Mouse (Mus musculus) MEL (cell line): Measurements from ENCODE around the gene Loxl3. TPM values are rescaled to one million over a fixed set of nuclear protein-coding genes. Genes with fewer than 3 reads are reported as not detected.
A peak's percentile ranks its signal among the peaks of the same experiment; 100 is the strongest.

Experiments used
- DNase-seq: peaks from one replicate; pipeline ENCODE4 v3.0.0; 2011; ENCODE audit warnings: low read depth, low spot score
- H3K27ac ChIP-seq: 2 replicates; pipeline ENCODE4 v1.5.1; 2012; ENCODE audit warnings: low read depth, mild to moderate bottlenecking, control low read depth, low read length, moderate library complexity; ENCODE audit not compliant: control insufficient read depth
- H3K27me3 ChIP-seq, 2 experiments: fragments of 150-350 bp in 1 of 2; sonication (generic) in 1 of 2; 2 replicates each; pipeline ENCODE4 v1.6.1; 2012; ENCODE audit warnings: low read length in 2 of 2, mild to moderate bottlenecking in 2 of 2, improper control_type of control experiment in 1 of 2, moderate library complexity in 1 of 2; ENCODE audit not compliant: insufficient read depth in 2 of 2, control insufficient read depth in 1 of 2
- H3K36me3 ChIP-seq, 2 experiments: 2 replicates each; pipeline ENCODE4 v1.6.1; 2012 to 2014; ENCODE audit warnings: low read length in 2 of 2, improper control_type of control experiment in 1 of 2, inconsistent platforms in 1 of 2, mild to moderate bottlenecking in 1 of 2; ENCODE audit not compliant: insufficient read depth in 2 of 2, control insufficient read depth in 1 of 2
- H3K4me1 ChIP-seq, 2 experiments: fragments of 150-350 bp in 1 of 2; sonication (generic) in 1 of 2; 2 replicates each; pipeline ENCODE4 v1.6.1; 2012; ENCODE audit warnings: low read length in 2 of 2, improper control_type of control experiment in 1 of 2, mild to moderate bottlenecking in 1 of 2; ENCODE audit not compliant: insufficient read depth in 2 of 2, control insufficient read depth in 1 of 2
- H3K4me3 ChIP-seq, 2 experiments: fragments of 150-350 bp in 1 of 2; sonication (generic) in 1 of 2; 2 replicates each; pipeline ENCODE4 v1.5.1; 2012; ENCODE audit warnings: low read depth in 2 of 2, low read length in 2 of 2, mild to moderate bottlenecking in 2 of 2, moderate library complexity in 2 of 2, control low read depth in 1 of 2, improper control_type of control experiment in 1 of 2; ENCODE audit not compliant: control insufficient read depth in 1 of 2, insufficient read depth in 1 of 2
- H3K79me2 ChIP-seq: 2 replicates; pipeline ENCODE4 v1.6.1; 2012; ENCODE audit warnings: mild to moderate bottlenecking, low read length, moderate library complexity; ENCODE audit not compliant: control insufficient read depth, poor library complexity, insufficient read depth
- H3K9ac ChIP-seq: 2 replicates; pipeline ENCODE4 v1.6.1; 2012; ENCODE audit warnings: low read depth, mild to moderate bottlenecking, control low read depth, low read length, moderate library complexity; ENCODE audit not compliant: control insufficient read depth, poor library complexity, severe bottlenecking
- H3K9me3 ChIP-seq: fragments of 150-350 bp; sonication (generic); replicated peaks from 2 replicates; pipeline ENCODE4 v1.6.1; 2012; ENCODE audit warnings: mild to moderate bottlenecking, low read length, improper control_type of control experiment, moderate library complexity; ENCODE audit not compliant: insufficient read depth
- CHD1 ChIP-seq: IDR thresholded peaks from 2 replicates; pipeline ENCODE4 v1.6.1; 2012; ENCODE audit warnings: low read depth, mild to moderate bottlenecking, inconsistent platforms, low read length, improper control_type of control experiment
- CHD2 ChIP-seq: IDR thresholded peaks from 2 replicates; pipeline ENCODE4 v1.6.1; 2011; ENCODE audit warnings: low read length, improper control_type of control experiment
- CTCF ChIP-seq, 3 experiments: IDR thresholded peaks in 2 of 3; conservative IDR thresholded peaks in 1 of 3; 2 replicates each; pipeline ENCODE4 v1.5.1; 2011 to 2012; ENCODE audit warnings: low read length in 3 of 3, low read depth in 2 of 3, mild to moderate bottlenecking in 2 of 3, improper control_type of control experiment in 1 of 3, inconsistent platforms in 1 of 3, mixed read lengths in 1 of 3, moderate library complexity in 1 of 3; ENCODE audit not compliant: control insufficient read depth in 1 of 3, insufficient read depth in 1 of 3, poor library complexity in 1 of 3, severe bottlenecking in 1 of 3
- E2F4 ChIP-seq: IDR thresholded peaks from 2 replicates; pipeline ENCODE4 v1.6.1; 2011; ENCODE audit warnings: low read depth, low read length, improper control_type of control experiment, borderline replicate concordance
- ELF1 ChIP-seq: IDR thresholded peaks from 2 replicates; pipeline ENCODE4 v1.6.1; 2014; ENCODE audit warnings: low read depth, mild to moderate bottlenecking, inconsistent platforms, low read length, improper control_type of control experiment, moderate library complexity
- EP300 ChIP-seq, 2 experiments: IDR thresholded peaks; 2 replicates each; pipeline ENCODE4 v1.6.1; 2011; ENCODE audit warnings: improper control_type of control experiment in 2 of 2, low read length in 2 of 2, low read depth in 1 of 2, mild to moderate bottlenecking in 1 of 2
- GABPA ChIP-seq: IDR thresholded peaks from 2 replicates; pipeline ENCODE4 v1.6.1; 2012; ENCODE audit warnings: low read depth, mild to moderate bottlenecking, inconsistent platforms, low read length, improper control_type of control experiment, moderate library complexity
- GATA1 ChIP-seq: IDR thresholded peaks from 2 replicates; pipeline ENCODE4 v1.6.1; 2011; ENCODE audit warnings: low read depth, low read length, improper control_type of control experiment
- JUND ChIP-seq: IDR thresholded peaks from 2 replicates; pipeline ENCODE4 v1.6.1; 2011; ENCODE audit warnings: low read depth, mild to moderate bottlenecking, improper control_type of control experiment, low read length
- KAT2A ChIP-seq: conservative IDR thresholded peaks from 2 replicates; pipeline ENCODE4 v1.6.1; 2012; ENCODE audit warnings: low read depth, low read length, improper control_type of control experiment, inconsistent platforms
- MEF2A ChIP-seq: IDR thresholded peaks from 2 replicates; pipeline ENCODE4 v1.6.1; 2014; ENCODE audit warnings: low read depth, mild to moderate bottlenecking, inconsistent platforms, low read length, improper control_type of control experiment; ENCODE audit not compliant: poor library complexity, insufficient replicate concordance, severe bottlenecking; ENCODE audit errors: extremely low read depth
- MXI1 ChIP-seq: IDR thresholded peaks from 2 replicates; pipeline ENCODE4 v1.6.1; 2011; ENCODE audit warnings: mild to moderate bottlenecking, low read depth, low read length, improper control_type of control experiment
- MYB ChIP-seq: IDR thresholded peaks from 2 replicates; pipeline ENCODE4 v1.6.1; 2011; ENCODE audit warnings: mild to moderate bottlenecking, low read depth, low read length, improper control_type of control experiment
- NRF1 ChIP-seq: IDR thresholded peaks from 2 replicates; pipeline ENCODE4 v1.6.1; 2014; ENCODE audit warnings: low read depth, mild to moderate bottlenecking, inconsistent platforms, low read length, improper control_type of control experiment, moderate library complexity; ENCODE audit not compliant: poor library complexity, insufficient read depth, severe bottlenecking
- POLR2A ChIP-seq, 2 experiments: IDR thresholded peaks; 2 replicates each; pipeline ENCODE4 v1.6.1; 2011 to 2012; ENCODE audit warnings: low read length in 2 of 2, mild to moderate bottlenecking in 2 of 2, control low read depth in 1 of 2, improper control_type of control experiment in 1 of 2, low read depth in 1 of 2, moderate library complexity in 1 of 2; ENCODE audit not compliant: control insufficient read depth in 1 of 2, insufficient read depth in 1 of 2, poor library complexity in 1 of 2
- POLR2AphosphoS5 ChIP-seq: IDR thresholded peaks from 2 replicates; pipeline ENCODE4 v1.6.1; 2012; ENCODE audit warnings: low read depth, borderline replicate concordance, mild to moderate bottlenecking, inconsistent platforms, low read length, moderate library complexity, mixed read lengths
- RCOR1 ChIP-seq: IDR thresholded peaks from 2 replicates; pipeline ENCODE4 v1.6.1; 2012; ENCODE audit warnings: low read depth, mild to moderate bottlenecking, inconsistent platforms, low read length, improper control_type of control experiment
- SIN3A ChIP-seq: IDR thresholded peaks from 2 replicates; pipeline ENCODE4 v1.6.1; 2012; ENCODE audit warnings: low read length, improper control_type of control experiment, inconsistent platforms
- SMC3 ChIP-seq: IDR thresholded peaks from 2 replicates; pipeline ENCODE4 v1.6.1; 2011; ENCODE audit warnings: low read depth, low read length, improper control_type of control experiment
- TBP ChIP-seq: IDR thresholded peaks from 2 replicates; pipeline ENCODE4 v1.8.0; 2011; ENCODE audit warnings: low read depth, low read length, improper control_type of control experiment
- UBTF ChIP-seq: IDR thresholded peaks from 2 replicates; pipeline ENCODE4 v1.6.1; 2012; ENCODE audit warnings: low read depth, mild to moderate bottlenecking, inconsistent platforms, low read length, improper control_type of control experiment, moderate library complexity, borderline replicate concordance; ENCODE audit not compliant: insufficient read depth
- ZC3H11A ChIP-seq: IDR thresholded peaks from 2 replicates; pipeline ENCODE4 v1.6.1; 2012; ENCODE audit warnings: low read depth, mild to moderate bottlenecking, inconsistent platforms, low read length, improper control_type of control experiment
- ZMIZ1 ChIP-seq: IDR thresholded peaks from 2 replicates; pipeline ENCODE4 v1.6.1; 2012; ENCODE audit warnings: low read depth, mild to moderate bottlenecking, inconsistent platforms, low read length, improper control_type of control experiment, moderate library complexity
- ZNF384 ChIP-seq: IDR thresholded peaks from 2 replicates; pipeline ENCODE4 v1.6.1; 2012; ENCODE audit warnings: low read depth, mild to moderate bottlenecking, inconsistent platforms, low read length, improper control_type of control experiment
- polyA plus RNA-seq, 2 experiments: library from polyadenylated mRNA; stranded (reverse) in 1 of 2; unstranded in 1 of 2; fragments of >175 nt in 1 of 2; fragments of >200 nt in 1 of 2; gene quantifications; 2 replicates each; pipeline versions ENCODE4 v1.2.1 to v1.2.4; 2012; ENCODE audit warnings: low replicate concordance in 2 of 2, low read depth in 1 of 2; ENCODE audit not compliant: insufficient read length in 2 of 2, insufficient read depth in 1 of 2, missing spikeins in 1 of 2
- total RNA-seq: library from RNA; depleted of rRNA; stranded (reverse); fragments of 300-350 nt; gene quantifications from 2 replicates; pipeline ENCODE4 v1.2.3, GENCODE M21; 2012

The Loxl3 gene
- total and polyA plus RNA-seq, 3 experiments, result 0.77 to 1.0 TPM; not detected in 1

GRCm38 (mm10) chr6:83004872-83005271 is 29.1 kb upstream of the Loxl3 start (continued):
- TF ChIP-seq POLR2AphosphoS5 (no peak), ZMIZ1 (no peak; the same call in 1 of the 2 replicates), NRF1 (no peak), GABPA (no peak), RCOR1 (peak; percentile 47; the same call in 1 of the 2 replicates), CTCF (IDR thresholded peaks at IDR 0.05 in 2 of 3, conservative IDR thresholded peaks at IDR 0.05 in 1 of 3; ENCODE audit: control insufficient read depth in 1 of 3, insufficient read depth in 1 of 3, low read depth in 2 of 3, low read length in 3 of 3, poor library complexity in 1 of 3, severe bottlenecking in 1 of 3) (no peak; a peak in 1 of 6 replicates), MYB (no peak), SIN3A (peak; percentile 93), EP300 (IDR thresholded peaks at IDR 0.05; ENCODE audit: low read depth in 1 of 2, low read length in 2 of 2) (peak; percentile 64 to 73; a peak in 3 of 4 replicates), ZNF384 (no peak; the same call in 1 of the 2 replicates), JUND (no peak), ZC3H11A (no peak), TBP (peak; percentile 73), KAT2A (no peak; the same call in 1 of the 2 replicates)

DNA sequence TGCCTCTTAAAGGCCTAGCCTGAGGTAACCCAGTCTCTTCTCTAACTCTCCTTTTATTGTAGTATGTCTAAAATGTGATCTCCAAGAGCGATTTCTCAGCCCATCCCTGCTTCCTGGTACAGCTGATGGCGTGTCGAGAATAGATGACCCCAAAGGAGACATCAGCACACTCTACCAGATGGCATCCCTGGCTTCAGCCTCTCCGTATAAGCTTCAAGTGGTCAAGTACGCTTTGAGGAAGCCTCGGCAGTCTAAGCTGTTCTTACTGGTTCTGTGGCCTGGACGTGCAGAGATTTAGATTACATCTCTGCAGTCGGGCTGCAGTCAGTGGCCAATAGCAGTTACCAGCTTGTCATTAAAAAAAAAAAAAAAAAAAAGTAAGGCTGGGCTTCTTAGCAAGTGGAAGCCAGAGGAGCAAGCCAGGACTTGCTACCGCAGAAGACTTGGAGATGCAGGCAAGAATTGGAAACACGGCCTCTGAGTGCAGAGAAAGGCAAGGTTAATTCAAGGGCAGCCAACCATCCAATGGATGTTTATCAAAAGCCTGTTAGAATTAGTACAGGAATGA is 28.4 kb upstream of the Loxl3 start:
- H3K9me3 ChIP-seq, result no peaks in the 10 kb centered on the region
- H3K27me3 ChIP-seq, result no peaks in the 10 kb centered on the region
- no peak overlapping the region for H3K4me3 ChIP-seq
- H3K4me1 ChIP-seq, result peaks cover 21 to 37% of the 10 kb centered on the region in 2 experiments
- peaks cover 0 to 33% of the 10 kb centered on the region in 2 experiments; a peak in 2 of 4 replicates for H3K36me3 ChIP-seq
- H3K27ac ChIP-seq, result peak overlapping the region; percentile 54
- peaks cover under 1% of the 10 kb centered on the region; the same call in 1 of the 2 replicates for H3K79me2 ChIP-seq
- TF ChIP-seq POLR2A (IDR thresholded peaks at IDR 0.05; ENCODE audit: control insufficient read depth in 1 of 2, insufficient read depth in 1 of 2, low read depth in 1 of 2, low read length in 2 of 2, poor library complexity in 1 of 2) (0 out of 4 replicates have a peak, but pooled peaks of 1 of the 2 experiments have one; percentile 13), ZNF384 (peak; percentile 63), GATA1 (no peak)
- peak overlapping the region; percentile 48; the same call in 1 of the 2 replicates for H3K9ac ChIP-seq
- DNase-seq, result no peak

- no peaks in the 10 kb centered on the region for H3K9me3 ChIP-seq
- DNase-seq, result no peak
- peaks cover 21 to 43% of the 10 kb centered on the region in 2 experiments for H3K4me1 ChIP-seq
- H3K4me3 ChIP-seq, result no peak overlapping the region
- peaks cover 3% of the 10 kb centered on the region for H3K79me2 ChIP-seq
- no peak overlapping the region for H3K27ac ChIP-seq
- no peaks in the 10 kb centered on the region for H3K27me3 ChIP-seq
- TF ChIP-seq SMC3 (no peak), CHD2 (no peak), MXI1 (no peak), TBP (no peak), ELF1 (no peak), GATA1 (no peak), RCOR1 (no peak), CHD1 (no peak), POLR2A (IDR thresholded peaks at IDR 0.05; ENCODE audit: control insufficient read depth in 1 of 2, insufficient read depth in 1 of 2, low read depth in 1 of 2, low read length in 2 of 2, poor library complexity in 1 of 2) (no peak), MEF2A (no peak), POLR2AphosphoS5 (no peak), E2F4 (no peak), UBTF (no peak)
- H3K9ac ChIP-seq, result no peak overlapping the region
- H3K36me3 ChIP-seq, result peaks cover 0 to 39% of the 10 kb centered on the region in 2 experiments; a peak in 2 of 4 replicates
Measured at GRCm38 (mm10) chr6:83006114-83006513, 27.9 kb upstream of the Loxl3 start.
